Mouse (Mus musculus): Measurements from ENCODE around the gene Orc2. TPM values are rescaled to one million over a fixed set of nuclear protein-coding genes. Genes with fewer than 3 reads are reported as not detected.
A peak's percentile ranks its signal among the peaks of the same experiment; 100 is the strongest.

Gene Orc2
- polyA plus RNA-seq, 3 experiments from 2014 or later: 13.7 to 30.8 (median 27.1) TPM

DNA sequence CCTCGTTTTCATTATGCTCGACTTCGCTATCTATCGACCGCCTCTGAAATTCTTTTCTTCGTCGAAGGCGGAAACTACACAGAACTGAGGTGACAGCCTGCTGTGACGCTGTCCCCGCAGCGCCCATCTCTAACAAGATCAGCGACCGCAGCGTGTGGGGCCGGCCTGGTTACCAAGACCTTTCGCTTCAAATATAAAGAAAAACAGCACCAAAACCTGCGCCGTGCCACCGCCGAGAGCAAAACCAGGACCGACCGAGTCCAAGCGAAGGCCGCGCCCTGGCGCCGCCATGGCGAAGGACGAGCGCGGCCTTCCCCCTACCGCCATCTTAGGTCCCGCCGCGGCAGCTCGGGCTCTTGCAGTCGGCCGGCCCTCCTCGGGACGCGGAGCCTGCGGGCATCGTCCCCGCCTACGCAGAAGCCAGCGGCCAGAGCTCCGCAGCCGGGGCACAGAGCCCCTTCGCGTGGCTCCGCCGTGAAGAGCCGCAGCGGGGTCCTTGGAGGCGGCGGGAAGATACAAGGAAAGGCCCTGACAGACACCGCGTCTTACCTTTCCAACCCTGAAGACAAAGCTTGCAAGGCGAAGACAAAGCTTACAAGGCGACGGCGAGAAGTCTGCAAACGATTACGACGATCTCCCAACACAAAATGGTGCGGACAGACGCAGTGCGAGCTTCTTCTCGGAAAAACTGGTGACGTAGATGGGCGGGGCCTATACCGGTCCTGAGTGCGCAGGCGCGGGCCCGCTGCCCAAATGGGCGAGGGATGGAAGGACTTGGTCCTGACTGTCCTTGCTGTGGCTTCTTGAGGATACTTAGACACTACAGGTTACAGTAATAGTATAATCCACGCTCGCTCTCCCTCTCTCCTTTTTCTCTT lies 81.3 kb downstream of the Orc2 start, which contains the start of gene Clk1:
Clk1 (minus strand) TSS at position 696 of the 878 bp plus-strand sequence.
- peak; percentile 59 for ATAC-seq

DNA sequence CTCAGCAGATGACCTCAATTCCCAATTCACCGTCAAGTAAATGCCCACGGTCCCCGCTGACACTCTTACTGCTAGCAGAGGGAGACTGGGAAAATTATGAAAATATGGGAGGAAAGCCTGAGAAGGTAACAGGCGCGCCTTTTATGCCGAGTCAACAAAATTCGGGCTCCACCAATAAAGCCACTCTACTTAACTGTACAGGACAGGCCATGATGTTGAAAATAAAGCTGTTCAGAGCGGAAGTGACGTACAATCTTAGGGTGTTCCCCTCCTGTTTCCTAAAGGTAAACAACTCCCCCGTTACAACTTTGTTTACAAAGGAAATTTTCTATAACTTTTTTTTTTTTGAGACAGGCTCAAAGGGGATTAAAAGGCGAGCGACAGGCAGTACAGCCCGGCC lies 82.0 kb downstream of the Orc2 start:
- ATAC-seq: peak; percentile 85

DNA sequence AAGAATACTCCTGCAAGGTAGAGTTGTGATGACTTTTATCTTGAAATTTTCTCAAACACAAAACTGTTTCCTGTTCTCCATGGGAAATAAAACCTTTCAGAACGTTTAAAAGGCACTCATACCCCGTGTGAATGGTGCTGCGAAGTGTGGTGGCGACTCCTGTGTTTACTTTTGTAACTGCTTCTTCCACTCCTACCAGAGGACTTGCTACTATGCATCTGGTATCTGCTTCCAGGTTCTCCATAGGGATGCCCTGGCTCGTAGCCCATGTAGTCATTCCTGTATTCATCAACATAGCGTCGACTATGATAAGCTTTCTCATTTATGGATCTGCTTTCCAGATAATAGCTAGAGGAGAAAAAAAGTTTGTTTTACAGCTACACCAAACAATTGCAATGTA lies 83.9 kb downstream of the Orc2 start:
- ATAC-seq: no peak

DNA sequence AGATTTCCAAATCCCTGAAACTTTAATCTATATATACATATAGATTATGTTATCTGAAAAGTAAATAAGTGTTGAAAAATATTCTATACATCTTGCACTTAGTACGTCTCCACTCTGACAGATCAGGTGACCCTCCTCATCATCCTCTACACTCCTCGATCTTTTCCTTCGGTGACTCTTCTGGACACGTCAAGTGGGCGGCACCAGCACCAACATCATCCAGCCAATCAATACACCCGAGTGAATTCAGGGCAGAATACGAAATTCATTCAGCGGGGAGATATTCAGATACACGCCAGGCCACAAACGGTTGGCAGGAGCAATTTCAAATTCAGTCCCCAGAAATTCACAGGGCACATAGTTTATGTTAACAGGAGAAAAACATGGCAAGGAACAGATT lies 84.9 kb downstream of the Orc2 start:
- no peak for ATAC-seq

DNA sequence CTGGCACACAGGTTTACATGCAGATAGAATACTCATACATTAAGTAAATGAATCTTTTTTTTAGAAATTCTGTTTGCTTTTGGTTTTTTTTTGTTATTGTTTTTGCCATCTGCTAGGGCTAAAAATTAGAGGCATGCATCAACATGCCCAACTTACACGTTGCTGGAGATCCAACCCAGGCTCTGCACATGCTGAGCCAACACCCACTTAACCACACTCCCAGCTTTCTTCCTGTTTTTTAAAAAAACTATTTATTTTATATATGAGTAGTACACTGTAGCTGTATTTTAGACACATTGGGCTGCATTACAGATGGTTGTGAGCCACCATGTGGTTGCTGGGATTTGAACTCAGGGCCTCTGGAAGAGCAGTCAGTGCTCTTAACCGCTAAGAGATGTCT lies 88.9 kb downstream of the Orc2 start:
- no peak for ATAC-seq

DNA sequence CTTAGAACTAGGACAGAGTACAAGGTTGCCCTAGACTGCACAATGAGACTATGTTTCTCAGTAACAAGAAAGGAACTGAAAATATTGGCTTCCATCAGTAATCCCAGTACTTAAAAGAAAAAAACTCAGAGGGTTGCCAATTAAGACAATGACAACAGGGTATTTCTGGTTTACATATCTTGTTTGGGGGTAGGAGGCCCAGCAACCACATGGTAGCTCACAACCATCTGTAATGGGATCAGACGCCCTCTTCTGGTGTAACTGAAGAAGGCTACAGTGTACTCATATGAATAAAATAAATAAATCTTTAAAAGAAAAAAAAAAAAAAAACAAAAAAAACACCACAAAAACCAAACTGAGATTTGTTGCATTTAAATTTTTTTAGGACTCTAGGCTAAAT lies 89.5 kb downstream of the Orc2 start:
- ATAC-seq: peak; percentile 49

Other genes starting within 250 kb of the Orc2 start
- not detected for gene Aox2, start 226.8 kb downstream of the Orc2 start, polyA plus RNA-seq (2017; shearing (Covaris generic))
- gene Bzw1, start 112.2 kb downstream of the Orc2 start, polyA plus RNA-seq (2017; shearing (Covaris generic)): 100 to 1,000 TPM; 360 to 576 (median 385) TPM
- 100 to 1,000 TPM; 382 to 646 (median 498) TPM for gene Clk1, start 81.0 kb downstream of the Orc2 start, polyA plus RNA-seq (2017; shearing (Covaris generic))
- gene Nif3l1, start 60.0 kb downstream of the Orc2 start, polyA plus RNA-seq (2017; shearing (Covaris generic)): 10 to 100 TPM; 39.2 to 58.9 (median 57.3) TPM
- 10 to 100 TPM; 70.0 to 79.5 (median 70.1) TPM for gene Ppil3, start 59.6 kb downstream of the Orc2 start, polyA plus RNA-seq (2017; shearing (Covaris generic))
- 10 to 100 TPM in 2 of 3 experiments, 1 to 10 TPM in 1; 8.4 to 14.4 (median 14.1) TPM for gene Fam126b, start 81.2 kb upstream of the Orc2 start, polyA plus RNA-seq (2017; shearing (Covaris generic))
- gene Ndufb3, start 81.3 kb upstream of the Orc2 start, polyA plus RNA-seq (2017; shearing (Covaris generic)): 10 to 100 TPM; 76.2 to 94.3 (median 83.6) TPM
- not detected for gene Als2cr12, start 190.9 kb upstream of the Orc2 start, polyA plus RNA-seq (2017; shearing (Covaris generic))
- gene Cflar, start 206.4 kb upstream of the Orc2 start, polyA plus RNA-seq (2017; shearing (Covaris generic)): 100 to 1,000 TPM; 124 to 177 (median 175) TPM

All from inflammation-experienced regulatory T-cells, adult 6 months (primary cell).